Mouse (Mus musculus) ES-E14 (cell line): ENCODE results near the gene Tpm4.

Experiments
- CHD2 ChIP-seq: IDR thresholded peaks from 2 replicates; pipeline ENCODE4 v1.6.1; 2014; ENCODE audit warnings: mild to moderate bottlenecking, low read depth, low read length, inconsistent platforms
- HCFC1 ChIP-seq: IDR thresholded peaks from 2 replicates; pipeline ENCODE4 v1.6.1; 2012; ENCODE audit warnings: low read length, inconsistent platforms, borderline replicate concordance; ENCODE audit not compliant: insufficient read depth
- MAFK ChIP-seq: IDR thresholded peaks from 2 replicates; pipeline ENCODE4 v1.6.1; 2014; ENCODE audit warnings: mild to moderate bottlenecking, low read depth, low read length, inconsistent platforms; ENCODE audit not compliant: insufficient read depth
- ZC3H11A ChIP-seq: IDR thresholded peaks from 2 replicates; pipeline ENCODE4 v1.6.1; 2012; ENCODE audit warnings: low read depth, mild to moderate bottlenecking, inconsistent platforms, low read length, borderline replicate concordance

DNA sequence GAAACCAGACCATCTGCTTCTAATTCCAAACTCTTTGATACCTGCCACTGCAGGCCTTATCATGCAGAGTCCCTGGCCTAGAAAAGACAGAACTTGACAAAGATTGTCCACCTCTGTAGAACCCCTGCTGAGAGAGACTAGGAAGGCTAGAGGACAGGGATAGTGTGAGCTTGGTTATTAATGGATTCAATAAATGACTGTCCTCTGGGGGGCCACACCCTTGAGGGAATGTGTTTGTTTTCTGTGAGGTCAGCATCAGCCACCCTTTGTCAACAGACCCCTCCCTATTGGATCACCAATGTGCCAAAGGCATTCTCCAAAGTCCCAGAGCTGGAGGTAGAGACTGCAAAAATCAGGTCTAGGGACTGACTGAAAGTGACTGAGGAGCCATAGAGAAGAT is 57.3 kb downstream of the Tpm4 start:
- TF ChIP-seq MAFK: no peak
- TF ChIP-seq ZC3H11A: no peak
- no peak for TF ChIP-seq HCFC1
- TF ChIP-seq CHD2: no peak
